Mouse (Mus musculus) c-Kit-negative CD71-positive TER-119-positive erythroid progenitor cells, embryonic 14.5 days (primary cell): ENCODE measurements around the gene Cmc4.

Experiments used
- DNase-seq: peaks from one replicate; pipeline ENCODE4 v3.0.0-alpha.2; 2013; ENCODE audit warnings: low read depth, low spot score

Gene Cmc4

GRCm38 (mm10) chrX:75415936-75416785 lies at the start of gene Cmc4, which contains the start of the genes Mtcp1 and Brcc3:
Cmc4 (minus strand) TSS chrX:75416584.
Mtcp1 (minus strand) TSS chrX:75416588.
Brcc3 (plus strand) TSS chrX:75416628.
- DNase-seq, result peak; percentile 81

DNA sequence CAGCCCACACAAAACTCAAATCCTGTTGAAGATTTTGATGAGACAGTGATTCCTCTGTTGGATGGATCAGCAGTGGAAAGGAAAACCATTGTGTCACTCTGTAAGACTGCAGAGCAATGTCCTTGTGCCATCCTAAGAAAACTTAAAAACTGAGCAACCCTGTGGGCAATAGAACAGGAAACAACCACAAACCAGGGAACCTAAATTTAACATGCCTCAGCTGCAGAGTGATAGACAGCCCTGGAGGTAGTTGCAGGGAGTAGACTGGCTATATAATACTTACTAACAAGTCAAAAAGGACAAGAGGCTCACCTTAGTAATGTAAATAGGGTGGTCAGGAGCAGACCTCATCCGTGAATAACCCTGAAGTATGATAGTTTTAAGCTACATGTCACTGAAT lies 38.2 kb upstream of the Cmc4 start:
- no peak for DNase-seq

DNA sequence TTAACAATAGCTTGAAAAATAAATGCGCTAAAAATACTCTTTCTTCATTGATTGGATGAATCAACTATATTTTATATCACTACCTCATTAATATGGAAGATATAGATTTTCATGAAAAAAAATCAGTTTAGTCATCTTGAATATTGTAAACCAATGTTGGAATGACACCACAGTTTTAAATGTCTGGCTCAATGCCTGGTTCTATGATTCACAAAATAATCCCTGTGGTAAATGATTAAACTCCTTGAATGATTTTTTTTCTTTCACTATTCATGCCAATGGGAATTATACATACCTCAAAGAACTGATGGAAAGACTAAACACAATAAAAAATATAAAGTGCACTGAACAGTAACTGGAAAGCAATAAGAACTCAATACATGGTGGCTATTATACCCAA lies 6.7 kb downstream of the Cmc4 start:
- no peak for DNase-seq

GRCm38 (mm10) chrX:75403350-75403749 lies 13.0 kb downstream of the Cmc4 start:
- no peak for DNase-seq

DNA sequence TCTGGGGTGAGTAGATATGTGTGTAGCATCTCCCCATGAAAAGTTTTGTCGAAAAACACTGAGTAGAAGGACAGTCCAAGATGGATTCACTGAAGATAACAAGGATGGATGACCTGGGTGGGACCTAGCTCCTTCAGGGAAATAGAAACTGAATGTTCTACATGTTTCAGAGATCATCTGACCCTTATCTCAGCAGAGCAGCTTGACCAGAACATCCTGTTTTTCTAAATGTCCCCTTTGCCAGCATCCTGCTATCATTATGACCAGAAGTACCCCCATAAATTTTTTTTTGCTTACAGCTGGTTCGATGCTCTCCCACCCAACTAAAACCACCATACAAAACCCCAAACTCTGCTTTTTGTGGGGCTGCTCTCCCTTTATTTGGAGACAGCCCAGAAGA lies 13.7 kb downstream of the Cmc4 start:
- no peak for DNase-seq

DNA sequence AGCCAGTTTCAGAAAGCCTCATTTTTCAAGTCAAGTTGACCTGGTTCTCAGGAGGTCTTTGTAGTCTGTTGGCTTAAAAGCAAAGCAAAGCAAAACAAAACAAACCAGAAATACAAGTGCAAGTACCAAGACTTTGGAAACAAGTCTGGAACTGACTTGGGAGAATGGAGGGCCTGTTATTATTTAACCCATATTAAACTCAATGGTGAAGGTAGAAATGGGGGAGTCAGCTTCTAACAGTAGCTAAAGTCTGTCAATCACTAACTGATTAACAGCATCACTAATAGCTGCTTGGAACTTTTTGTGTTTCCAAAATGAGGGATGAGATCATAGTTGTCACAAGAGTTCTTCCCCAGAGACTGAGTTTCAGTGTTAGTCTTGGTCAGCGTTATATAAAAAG lies 16.9 kb downstream of the Cmc4 start:
- no peak for DNase-seq

GRCm38 (mm10) chrX:75382195-75382771 lies 34.1 kb downstream of the Cmc4 start, which contains the start of the genes Fundc2 and F8:
Fundc2 (plus strand) TSS chrX:75382399.
F8 (minus strand) TSS chrX:75382615.
- DNase-seq, result peak; percentile 43

- no peak for DNase-seq
Observed at GRCm38 (mm10) chrX:75381699-75382098, 34.7 kb downstream of the Cmc4 start.

GRCm38 (mm10) chrX:75381176-75381575 lies 35.2 kb downstream of the Cmc4 start:
- no peak for DNase-seq

GRCm38 (mm10) chrX:75376815-75377214 lies 39.6 kb downstream of the Cmc4 start:
- DNase-seq, result no peak

GRCm38 (mm10) chrX:75372666-75373425 lies 43.5 kb downstream of the Cmc4 start:
- no peak for DNase-seq

GRCm38 (mm10) chrX:75370197-75370596 lies 46.2 kb downstream of the Cmc4 start:
- no peak for DNase-seq
